In genomic region chr7:45689800-45690199, GRCm38 (mm10) we compare ENCODE assay signal across 26 mouse cellular contexts. TPM values are rescaled to one million over a fixed set of nuclear protein-coding genes. Genes with fewer than 3 reads are reported as not detected.
DNase-seq lines count a peak whose midpoint lies in the region; ATAC-seq and TF ChIP-seq lines count a peak whose summit lies in the region.
"Had no signal": no experiment of that assay in that cellular context is flagged by ENCODE, and none has a peak within 500 bp of the region (broad histone marks: within the 10 kb centered on the region; RNA-seq: fewer than 3 reads in every experiment).

No protein-coding gene starts in this region.

- H3K4me1 ChIP-seq in heart, embryonic 11.5 days (ENCODE audit: control insufficient read depth, insufficient read depth, low read length): peaks cover 20% of the 10 kb centered on the region
- peaks cover 20% of the 10 kb centered on the region; the same call in 1 of the 2 replicates for H3K4me1 ChIP-seq in heart, postnatal 0 days (ENCODE audit: control insufficient read depth, insufficient read depth)
- H3K4me1 ChIP-seq in liver, postnatal 0 days (ENCODE audit: insufficient read depth): no peaks in the 10 kb centered on the region
- H3K4me1 ChIP-seq in liver, embryonic 11.5 days (replicated peaks; ENCODE audit: control insufficient read depth, insufficient read depth, low read length): no peaks in the 10 kb centered on the region; the same call in 1 of the 2 replicates
- H3K4me1 ChIP-seq: liver, embryonic 15.5 days; midbrain, embryonic 15.5 days had no signal

- WGBS in heart, embryonic 11.5 days (ENCODE audit: insufficient replicate concordance): 24% methylated on average over 11 of the region's 11 CpGs
- WGBS in heart, postnatal 0 days: 15% methylated on average over 11 of the region's 11 CpGs
- WGBS in liver, postnatal 0 days (ENCODE audit: insufficient replicate concordance): 58% methylated on average over 11 of the region's 11 CpGs
- 36% methylated on average over 11 of the region's 11 CpGs for WGBS in liver, embryonic 11.5 days

- peak overlapping the region; percentile 37 for H3K27ac ChIP-seq in heart, embryonic 11.5 days (ENCODE audit: low read depth, low read length)
- peak overlapping the region; percentile 64 for H3K27ac ChIP-seq in heart, postnatal 0 days (ENCODE audit: low read depth)
- no peak overlapping the region for H3K27ac ChIP-seq in liver, postnatal 0 days (ENCODE audit: low read depth)
- H3K27ac ChIP-seq in liver, embryonic 11.5 days (ENCODE audit: low read depth, low read length): no peak overlapping the region
- H3K27ac ChIP-seq: embryonic facial prominence, embryonic 12.5 days; hindbrain, embryonic 15.5 days; limb, embryonic 15.5 days; liver, embryonic 15.5 days; midbrain, embryonic 15.5 days; neural tube, embryonic 12.5 days; stomach, postnatal 0 days had no signal

- no peak for TF ChIP-seq CTCF in heart, postnatal 0 days (IDR thresholded peaks at IDR 0.05; ENCODE audit: low read depth)
- TF ChIP-seq CTCF in liver, postnatal 0 days (IDR thresholded peaks at IDR 0.05; ENCODE audit: low read depth): no peak

- H3K9me3 ChIP-seq in heart, embryonic 11.5 days (replicated peaks; ENCODE audit: control insufficient read depth, low read length): no peaks in the 10 kb centered on the region
- no peaks in the 10 kb centered on the region for H3K9me3 ChIP-seq in heart, postnatal 0 days (replicated peaks; ENCODE audit: control insufficient read depth, low read length)
- H3K9me3 ChIP-seq in liver, postnatal 0 days (ENCODE audit: low read length): no peaks in the 10 kb centered on the region
- no peaks in the 10 kb centered on the region for H3K9me3 ChIP-seq in liver, embryonic 11.5 days (ENCODE audit: control insufficient read depth, low read length)
- H3K9me3 ChIP-seq: embryonic facial prominence, embryonic 12.5 days; hindbrain, embryonic 15.5 days; limb, embryonic 15.5 days; liver, embryonic 15.5 days; midbrain, embryonic 15.5 days; neural tube, embryonic 12.5 days had no signal

- no peak overlapping the region for H3K4me3 ChIP-seq in heart, embryonic 11.5 days (ENCODE audit: low read depth, low read length)
- H3K4me3 ChIP-seq in heart, postnatal 0 days (ENCODE audit: low read depth, low read length): no peak overlapping the region
- no peak overlapping the region for H3K4me3 ChIP-seq in liver, postnatal 0 days (ENCODE audit: low read depth, low read length)
- H3K4me3 ChIP-seq in liver, embryonic 11.5 days (ENCODE audit: low read depth, low read length): no peak overlapping the region
- H3K4me3 ChIP-seq: embryonic facial prominence, embryonic 12.5 days; hindbrain, embryonic 15.5 days; limb, embryonic 15.5 days; liver, embryonic 15.5 days; midbrain, embryonic 15.5 days; neural tube, embryonic 12.5 days had no signal

- no peaks in the 10 kb centered on the region for H3K27me3 ChIP-seq in heart, embryonic 11.5 days (ENCODE audit: control insufficient read depth, insufficient read depth, low read length)
- H3K27me3 ChIP-seq in heart, postnatal 0 days (ENCODE audit: control insufficient read depth, insufficient read depth, low read length): no peaks in the 10 kb centered on the region
- no peaks in the 10 kb centered on the region for H3K27me3 ChIP-seq in liver, postnatal 0 days (ENCODE audit: insufficient read depth, low read length)
- no peaks in the 10 kb centered on the region for H3K27me3 ChIP-seq in liver, embryonic 11.5 days (replicated peaks; ENCODE audit: control insufficient read depth, insufficient read depth, low read length)
- H3K27me3 ChIP-seq: hindbrain, embryonic 15.5 days; limb, embryonic 15.5 days; midbrain, embryonic 15.5 days; neural tube, embryonic 12.5 days had no signal

- no peaks in the 10 kb centered on the region for H3K36me3 ChIP-seq in heart, embryonic 11.5 days (ENCODE audit: control insufficient read depth, insufficient read depth, low read length)
- no peaks in the 10 kb centered on the region for H3K36me3 ChIP-seq in heart, postnatal 0 days (replicated peaks; ENCODE audit: control insufficient read depth, insufficient read depth, low read length)
- no peaks in the 10 kb centered on the region for H3K36me3 ChIP-seq in liver, postnatal 0 days (replicated peaks; ENCODE audit: insufficient read depth, low read length)
- H3K36me3 ChIP-seq in liver, embryonic 11.5 days (ENCODE audit: control insufficient read depth, insufficient read depth, low read length): no peaks in the 10 kb centered on the region
- H3K36me3 ChIP-seq: embryonic facial prominence, embryonic 12.5 days; hindbrain, embryonic 15.5 days; limb, embryonic 15.5 days; liver, embryonic 15.5 days; midbrain, embryonic 15.5 days; neural tube, embryonic 12.5 days had no signal

- no peak for DNase-seq in heart, postnatal 10 days
- DNase-seq in heart, postnatal 0 days (ENCODE audit: low spot score): no peak
- no peak for DNase-seq in heart, postnatal 4 days
- DNase-seq in liver, postnatal 0 days: no peak
- DNase-seq in liver, embryonic 11.5 days (ENCODE audit: low spot score): no peak
- DNase-seq in embryo, embryonic 10.5 days (ENCODE audit: low spot score): no peak
- DNase-seq: B cell, adult 2 months; cerebellum, adult 11 months; cerebellum, adult 9-11 months; forebrain, postnatal 0 days; gastrocnemius, postnatal 14 days; heart, adult 11 months; left cerebral cortex, postnatal 4 days; lung, postnatal 4 days; right cerebral cortex, postnatal 14 days; thymus, postnatal 14 days had no signal

- no peak for TF ChIP-seq EP300 in heart, postnatal 0 days (IDR thresholded peaks at IDR 0.05; ENCODE audit: low read depth)
- no peak for TF ChIP-seq EP300 in liver, postnatal 0 days (IDR thresholded peaks at IDR 0.05; ENCODE audit: low read depth)

- no peak overlapping the region for H3K9ac ChIP-seq in heart, embryonic 11.5 days (ENCODE audit: low read depth, low read length)
- no peak overlapping the region; the same call in 1 of the 2 replicates for H3K9ac ChIP-seq in heart, postnatal 0 days (replicated peaks; ENCODE audit: low read depth, low read length)
- no peak overlapping the region for H3K9ac ChIP-seq in liver, postnatal 0 days (replicated peaks)
- H3K9ac ChIP-seq in liver, embryonic 11.5 days (ENCODE audit: low read depth, low read length): no peak overlapping the region
- H3K9ac ChIP-seq: embryonic facial prominence, embryonic 12.5 days; forebrain, postnatal 0 days; hindbrain, embryonic 15.5 days; limb, embryonic 15.5 days; liver, embryonic 15.5 days; midbrain, embryonic 15.5 days had no signal

- intact Hi-C loops in heart, postnatal 10 days (cut with DNase I): no loop called here

- peak overlapping the region; percentile 17; the same call in 1 of the 2 replicates for H3K4me2 ChIP-seq in heart, embryonic 11.5 days
- H3K4me2 ChIP-seq in heart, postnatal 0 days (ENCODE audit: low read depth, low read length): no peak overlapping the region
- H3K4me2 ChIP-seq in liver, postnatal 0 days (ENCODE audit: low read depth, low read length): no peak overlapping the region
- no peak overlapping the region for H3K4me2 ChIP-seq in liver, embryonic 11.5 days
- H3K4me2 ChIP-seq: embryonic facial prominence, embryonic 12.5 days; hindbrain, embryonic 15.5 days; limb, embryonic 15.5 days; liver, embryonic 15.5 days; midbrain, embryonic 15.5 days; neural tube, embryonic 12.5 days had no signal

- no peak for ATAC-seq in heart, embryonic 11.5 days (replicated peaks; ENCODE audit: insufficient number of reproducible peaks, low FRiP score, low TSS enrichment)
- ATAC-seq in heart, postnatal 0 days (ENCODE audit: insufficient read depth, low read depth): peak; percentile 37; the same call in 1 of the 2 replicates
- ATAC-seq in liver, postnatal 0 days: 0 out of 2 replicates have a peak, but pooled peaks have one; percentile 20
- ATAC-seq in liver, embryonic 11.5 days (replicated peaks; ENCODE audit: low FRiP score): no peak
- ATAC-seq: forebrain, postnatal 0 days; midbrain, embryonic 15.5 days had no signal

RNA-seq across cellular contexts. Expression of gene Sec1, which starts 4.4 kb away (rescaled TPM):
- polyA plus RNA-seq in heart, embryonic 11.5 days (2014; fragmentation: Nextera tagmentation; extraction: Ambion mirVana): 0.24 and 0.99 TPM in 2 replicates
- under 1 TPM in 1 of 2 experiments, not detected in 1; 0.22 TPM for total RNA-seq in heart, postnatal 10 days (2021)
- total RNA-seq in heart, postnatal 0 days (2014; rRNA removed; ENCODE audit: low replicate concordance): 0.62 and 1.3 TPM in 2 replicates
- 0.16 and 0.33 TPM in 2 replicates for polyA plus RNA-seq in heart, postnatal 0 days (2015; fragmentation: Nextera tagmentation; extraction: Ambion mirVana)
- under 1 TPM; 0.14 to 0.18 TPM for total RNA-seq in heart, postnatal 4 days (2021)
- polyA plus RNA-seq in liver, postnatal 0 days (2015; fragmentation: Nextera tagmentation; extraction: Ambion mirVana): 0.04 TPM in 1 of 2 replicates, not detected in the other
- polyA plus RNA-seq in liver, embryonic 11.5 days (2014; fragmentation: Nextera tagmentation; extraction: Ambion mirVana): 0.30 and 0.33 TPM in 2 replicates
- total RNA-seq: MEL had no signal

RNA-seq across cellular contexts. Expression of gene Ntn5, which starts 6.0 kb away (rescaled TPM):
- polyA plus RNA-seq in heart, embryonic 11.5 days (2014; fragmentation: Nextera tagmentation; extraction: Ambion mirVana): not detected in 2 replicates
- under 1 TPM in 1 of 2 experiments, not detected in 1; 0.15 TPM for total RNA-seq in heart, postnatal 10 days (2021)
- total RNA-seq in heart, postnatal 0 days (2014; rRNA removed; ENCODE audit: low replicate concordance): not detected in 2 replicates
- polyA plus RNA-seq in heart, postnatal 0 days (2015; fragmentation: Nextera tagmentation; extraction: Ambion mirVana): 0.11 TPM in 1 of 2 replicates, not detected in the other
- not detected for total RNA-seq in heart, postnatal 4 days (2021)
- 0.07 TPM in 1 of 2 replicates, not detected in the other for polyA plus RNA-seq in liver, postnatal 0 days (2015; fragmentation: Nextera tagmentation; extraction: Ambion mirVana)
- polyA plus RNA-seq in liver, embryonic 11.5 days (2014; fragmentation: Nextera tagmentation; extraction: Ambion mirVana): 0.23 TPM in 1 of 2 replicates, not detected in the other
- total RNA-seq: MEL had no signal
- polyA plus RNA-seq: liver, embryonic 15.5 days had no signal

RNA-seq across cellular contexts. Expression of gene Car11, which starts 9.8 kb away (rescaled TPM):
- polyA plus RNA-seq in heart, embryonic 11.5 days (2014; fragmentation: Nextera tagmentation; extraction: Ambion mirVana): 3.3 and 5.5 TPM in 2 replicates
- 1 to 10 TPM; 4.2 to 4.6 TPM for total RNA-seq in heart, postnatal 10 days (2021)
- 1.6 and 3.0 TPM in 2 replicates for total RNA-seq in heart, postnatal 0 days (2014; rRNA removed; ENCODE audit: low replicate concordance)
- 2.5 and 2.8 TPM in 2 replicates for polyA plus RNA-seq in heart, postnatal 0 days (2015; fragmentation: Nextera tagmentation; extraction: Ambion mirVana)
- 1 to 10 TPM; 4.5 to 5.0 TPM for total RNA-seq in heart, postnatal 4 days (2021)
- 0.14 and 0.15 TPM in 2 replicates for polyA plus RNA-seq in liver, postnatal 0 days (2015; fragmentation: Nextera tagmentation; extraction: Ambion mirVana)
- 1.0 and 1.2 TPM in 2 replicates for polyA plus RNA-seq in liver, embryonic 11.5 days (2014; fragmentation: Nextera tagmentation; extraction: Ambion mirVana)

RNA-seq across cellular contexts. Expression of gene Dbp, which starts 15.1 kb away (rescaled TPM):
- polyA plus RNA-seq in heart, embryonic 11.5 days (2014; fragmentation: Nextera tagmentation; extraction: Ambion mirVana): 3.3 and 3.5 TPM in 2 replicates
- 10 to 100 TPM; 22.7 to 29.8 TPM for total RNA-seq in heart, postnatal 10 days (2021)
- 29.3 and 37.4 TPM in 2 replicates for total RNA-seq in heart, postnatal 0 days (2014; rRNA removed; ENCODE audit: low replicate concordance)
- polyA plus RNA-seq in heart, postnatal 0 days (2015; fragmentation: Nextera tagmentation; extraction: Ambion mirVana): 21.9 and 24.9 TPM in 2 replicates
- 10 to 100 TPM; 22.6 to 25.1 TPM for total RNA-seq in heart, postnatal 4 days (2021)
- 3.6 and 5.2 TPM in 2 replicates for polyA plus RNA-seq in liver, postnatal 0 days (2015; fragmentation: Nextera tagmentation; extraction: Ambion mirVana)
- polyA plus RNA-seq in liver, embryonic 11.5 days (2014; fragmentation: Nextera tagmentation; extraction: Ambion mirVana): 1.8 and 1.9 TPM in 2 replicates

RNA-seq across cellular contexts. Expression of gene Fut2, which starts 23.6 kb away (rescaled TPM):
- 0.56 and 1.0 TPM in 2 replicates for polyA plus RNA-seq in heart, embryonic 11.5 days (2014; fragmentation: Nextera tagmentation; extraction: Ambion mirVana)
- under 1 TPM in 1 of 2 experiments, not detected in 1; 0.38 TPM for total RNA-seq in heart, postnatal 10 days (2021)
- not detected in 2 replicates for total RNA-seq in heart, postnatal 0 days (2014; rRNA removed; ENCODE audit: low replicate concordance)
- polyA plus RNA-seq in heart, postnatal 0 days (2015; fragmentation: Nextera tagmentation; extraction: Ambion mirVana): 1.5 and 1.7 TPM in 2 replicates
- total RNA-seq in heart, postnatal 4 days (2021): not detected
- not detected in 2 replicates for polyA plus RNA-seq in liver, postnatal 0 days (2015; fragmentation: Nextera tagmentation; extraction: Ambion mirVana)
- polyA plus RNA-seq in liver, embryonic 11.5 days (2014; fragmentation: Nextera tagmentation; extraction: Ambion mirVana): 0.08 TPM in 1 of 2 replicates, not detected in the other
- total RNA-seq: forebrain, postnatal 0 days; left cerebral cortex, postnatal 4 days; MEL had no signal
- polyA plus RNA-seq: forebrain, embryonic 11.5 days; liver, embryonic 15.5 days had no signal

Comparison
In these comparisons a context has a peak if more than half of its experiments do, and no peak if none do; other contexts are left out.
1. ATAC-seq: peak in heart, postnatal 0 days (single experiment) and liver, postnatal 0 days (single experiment); none in heart, embryonic 11.5 days (single experiment) and liver, embryonic 11.5 days (single experiment).
2. H3K27ac ChIP-seq: peak in heart, embryonic 11.5 days (single experiment) and heart, postnatal 0 days (single experiment); none in liver, postnatal 0 days (single experiment) and liver, embryonic 11.5 days (single experiment).